Mouse (Mus musculus) heart, postnatal 0 days (tissue): ENCODE measurements around the gene Ptpn18. TPM values are rescaled to one million over a fixed set of nuclear protein-coding genes. Genes with fewer than 3 reads are reported as not detected.
"Not testable (repeated sequence)": the region's sequence is repeated elsewhere in the genome, so short reads cannot be mapped to it uniquely, and the experiment has no call there.

Source experiments
- ATAC-seq: fragments of 200-750 bp; cut with Nextera tagmentation; 2 replicates; pipeline ENCODE4 v1.8.0; 2017; ENCODE audit warnings: low read depth, moderate number of reproducible peaks, moderate library complexity; ENCODE audit not compliant: insufficient read depth
- DNase-seq: peaks from one replicate; pipeline ENCODE4 v3.0.0-alpha.2; 2016; ENCODE audit warnings: low spot score
- H3K27ac ChIP-seq: fragments of 300-500 bp; sonication (generic); 2 replicates; pipeline ENCODE4 v1.5.1; 2014; ENCODE audit warnings: low read depth, mild to moderate bottlenecking
- H3K27me3 ChIP-seq: fragments of 300-500 bp; sonication (generic); 2 replicates; pipeline ENCODE4 v1.6.1; 2014; ENCODE audit warnings: low read length, mixed read lengths; ENCODE audit not compliant: control insufficient read depth, insufficient read depth
- H3K36me3 ChIP-seq: fragments of 300-500 bp; sonication (generic); replicated peaks from 2 replicates; pipeline ENCODE4 v1.6.1; 2014; ENCODE audit warnings: low read length, mixed read lengths; ENCODE audit not compliant: control insufficient read depth, insufficient read depth
- H3K4me1 ChIP-seq: fragments of 300-500 bp; sonication (generic); 2 replicates; pipeline ENCODE4 v1.6.1; 2014; ENCODE audit warnings: antibody characterized with exemption; ENCODE audit not compliant: control insufficient read depth, insufficient read depth
- H3K4me2 ChIP-seq: fragments of 300-500 bp; sonication (generic); 2 replicates; pipeline ENCODE4 v1.6.1; 2014; ENCODE audit warnings: low read depth, mild to moderate bottlenecking, low read length, moderate library complexity
- H3K4me3 ChIP-seq: fragments of 300-500 bp; sonication (generic); 2 replicates; pipeline ENCODE4 v1.5.1; 2014; ENCODE audit warnings: low read depth, low read length
- H3K9ac ChIP-seq: fragments of 300-500 bp; sonication (generic); replicated peaks from 2 replicates; pipeline ENCODE4 v1.6.1; 2014; ENCODE audit warnings: low read depth, low read length, mixed read lengths
- H3K9me3 ChIP-seq: fragments of 300-500 bp; sonication (generic); replicated peaks from 2 replicates; pipeline ENCODE4 v1.6.1; 2016; ENCODE audit warnings: low read length; ENCODE audit not compliant: control insufficient read depth
- CTCF ChIP-seq: IDR thresholded peaks from 2 replicates; pipeline ENCODE4 v1.5.1; 2016; ENCODE audit warnings: antibody characterized with exemption, control low read depth, low read depth
- EP300 ChIP-seq: IDR thresholded peaks from 2 replicates; pipeline ENCODE4 v1.6.1; 2016; ENCODE audit warnings: antibody characterized with exemption, low read depth
- WGBS: fragments of 180-500 bp; shearing (Covaris S2); extraction: QIAGEN DNeasy Blood & Tissue Kit; methylation state at CpG from one replicate; pipeline ENCODE4 v1.1.7; 2014; 5-methylcytosine and 5-hydroxymethylcytosine counted together
- polyA plus RNA-seq: library from polyadenylated mRNA; unstranded; fragments of >200 nt; fragmentation: Nextera tagmentation; extraction: Ambion mirVana; gene quantifications from 2 replicates; pipeline ENCODE4 v1.2.1, GENCODE M21; 2015
- total RNA-seq: library from RNA; depleted of rRNA; stranded (reverse); fragments of >200 nt; gene quantifications from 2 replicates; pipeline ENCODE4 v1.2.3, GENCODE M21; 2014; ENCODE audit warnings: low replicate concordance

Ptpn18 gene
- total and polyA plus RNA-seq, 2 experiments from 2014 or later, result 4.7 to 10.7 TPM

- DNase-seq, result no peak
Observed at GRCm38 (mm10) chr1:34436374-34436773, 23.2 kb upstream of the Ptpn18 start.

GRCm38 (mm10) chr1:34437366-34437765, 22.2 kb upstream of the Ptpn18 start:
- H3K9me3 ChIP-seq, H3K27ac ChIP-seq, H3K9ac ChIP-seq, H3K4me3 ChIP-seq, ATAC-seq, H3K27me3 ChIP-seq, H3K4me2 ChIP-seq, DNase-seq, H3K36me3 ChIP-seq: not testable (repeated sequence)
- peaks cover 16% of the 10 kb centered on the region for H3K4me1 ChIP-seq
- WGBS, result 94% methylated on average over 8 of the region's 8 CpGs

More at GRCm38 (mm10) chr1:34436374-34436773, 23.2 kb upstream of the Ptpn18 start:
- ATAC-seq, result no peak
- 95% methylated on average over 3 of the region's 3 CpGs for WGBS
- H3K4me2 ChIP-seq, result no peak overlapping the region
- TF ChIP-seq EP300 (no peak), CTCF (no peak)
- no peak overlapping the region for H3K4me3 ChIP-seq
- peaks cover 3% of the 10 kb centered on the region; the same call in 1 of the 2 replicates for H3K36me3 ChIP-seq
- H3K27me3 ChIP-seq, result no peaks in the 10 kb centered on the region
- no peak overlapping the region for H3K9ac ChIP-seq
- H3K27ac ChIP-seq, result no peak overlapping the region
- no peaks in the 10 kb centered on the region for H3K9me3 ChIP-seq
- peaks cover 16% of the 10 kb centered on the region for H3K4me1 ChIP-seq

GRCm38 (mm10) chr1:34438381-34439051, 21.0 kb upstream of the Ptpn18 start:
- H3K27me3 ChIP-seq, result no peaks in the 10 kb centered on the region
- H3K9ac ChIP-seq, result peak overlapping the region; percentile 72
- WGBS, result 36% methylated on average over 16 of the region's 20 CpGs
- H3K36me3 ChIP-seq, result peaks cover 10% of the 10 kb centered on the region
- ATAC-seq (no peak), DNase-seq (no peak)
- TF ChIP-seq CTCF (no peak), EP300 (no peak)
- H3K27ac ChIP-seq, result peak overlapping the region; percentile 49; the same call in 1 of the 2 replicates
- peak overlapping the region; percentile 61 for H3K4me3 ChIP-seq
- H3K4me2 ChIP-seq, result peak overlapping the region; percentile 94
- peaks cover 16% of the 10 kb centered on the region for H3K4me1 ChIP-seq
- H3K9me3 ChIP-seq, result no peaks in the 10 kb centered on the region

GRCm38 (mm10) chr1:34439215-34439960, 20.2 kb upstream of the Ptpn18 start, which contains the start of the genes Ccdc115 and Imp4:
Ccdc115 (minus strand) TSS chr1:34439672.
Imp4 (plus strand) TSS chr1:34439851.
- TF ChIP-seq CTCF, result no peak
- peak; percentile 27 for TF ChIP-seq EP300
- ATAC-seq (peak; percentile 94), DNase-seq (peak; percentile 100)
- peaks cover 19% of the 10 kb centered on the region for H3K36me3 ChIP-seq
- H3K9ac ChIP-seq, result peak within 1 kb of the TSS; percentile 72
- H3K9me3 ChIP-seq, result no peaks in the 10 kb centered on the region
- peak within 1 kb of the TSS; percentile 61 for H3K4me3 ChIP-seq
- no peaks in the 10 kb centered on the region for H3K27me3 ChIP-seq
- WGBS, result under 1% methylated on average over 48 of the region's 48 CpGs
- H3K4me2 ChIP-seq, result peak within 1 kb of the TSS; percentile 94
- peaks cover 10% of the 10 kb centered on the region for H3K4me1 ChIP-seq
- H3K27ac ChIP-seq, result peak within 1 kb of the TSS; percentile 77

- H3K4me2 ChIP-seq, result peak overlapping the region; percentile 94
- peaks cover 10% of the 10 kb centered on the region for H3K4me1 ChIP-seq
- DNase-seq (no peak), ATAC-seq (peak; percentile 19)
- peak overlapping the region; percentile 40 for H3K9ac ChIP-seq
- peaks cover 26% of the 10 kb centered on the region for H3K36me3 ChIP-seq
- no peaks in the 10 kb centered on the region for H3K9me3 ChIP-seq
- H3K4me3 ChIP-seq, result peak overlapping the region; percentile 61
- WGBS, result 5% methylated on average over 31 of the region's 31 CpGs
- H3K27me3 ChIP-seq, result no peaks in the 10 kb centered on the region
- TF ChIP-seq CTCF (peak; percentile 37), EP300 (no peak)
- H3K27ac ChIP-seq, result peak overlapping the region; percentile 40
Observed at GRCm38 (mm10) chr1:34439961-34440630, 19.5 kb upstream of the Ptpn18 start.
